Mouse (Mus musculus) liver, embryonic 11.5 days (tissue): ENCODE measurements around the gene Nktr. TPM values are rescaled to one million over a fixed set of nuclear protein-coding genes. Genes with fewer than 3 reads are reported as not detected.

Experiments used
- ATAC-seq: fragments of 200-750 bp; cut with Nextera tagmentation; replicated peaks from 2 replicates; pipeline ENCODE4 v1.8.0; 2017; ENCODE audit warnings: moderate number of reproducible peaks, mild to moderate bottlenecking, moderate TSS enrichment, moderate library complexity; ENCODE audit not compliant: low FRiP score
- DNase-seq: peaks from one replicate; pipeline ENCODE4 v3.0.0-alpha.2; 2017; ENCODE audit warnings: low spot score
- H3K27ac ChIP-seq: fragments of 300-500 bp; sonication (generic); 2 replicates; pipeline ENCODE4 v1.5.1; 2014; ENCODE audit warnings: mild to moderate bottlenecking, low read depth, low read length, control low read depth
- H3K27me3 ChIP-seq: fragments of 300-500 bp; sonication (generic); replicated peaks from 2 replicates; pipeline ENCODE4 v1.6.1; 2014; ENCODE audit warnings: low read length, mixed read lengths; ENCODE audit not compliant: control insufficient read depth, insufficient read depth
- H3K36me3 ChIP-seq: fragments of 300-500 bp; sonication (generic); 2 replicates; pipeline ENCODE4 v1.6.1; 2014; ENCODE audit warnings: mild to moderate bottlenecking, low read length, moderate library complexity, mixed read lengths; ENCODE audit not compliant: control insufficient read depth, insufficient read depth
- H3K4me1 ChIP-seq: fragments of 300-500 bp; sonication (generic); replicated peaks from 2 replicates; pipeline ENCODE4 v1.6.1; 2014; ENCODE audit warnings: low read length, mixed read lengths; ENCODE audit not compliant: control insufficient read depth, insufficient read depth
- H3K4me2 ChIP-seq: fragments of 300-500 bp; sonication (generic); 2 replicates; pipeline ENCODE4 v1.6.1; 2014; ENCODE audit warnings: mild to moderate bottlenecking, control low read depth, moderate library complexity
- H3K4me3 ChIP-seq: fragments of 300-500 bp; sonication (generic); 2 replicates; pipeline ENCODE4 v1.5.1; 2014; ENCODE audit warnings: low read depth, low read length, control low read depth
- H3K9ac ChIP-seq: fragments of 300-500 bp; sonication (generic); 2 replicates; pipeline ENCODE4 v1.6.1; 2014; ENCODE audit warnings: low read depth, low read length, control low read depth
- H3K9me3 ChIP-seq: fragments of 300-500 bp; sonication (generic); 2 replicates; pipeline ENCODE4 v1.6.1; 2016; ENCODE audit warnings: low read length, inconsistent platforms, mixed read lengths; ENCODE audit not compliant: control insufficient read depth
- WGBS: fragments of 180-500 bp; shearing (Covaris S2); extraction: QIAGEN DNeasy Blood & Tissue Kit; methylation state at CpG from one replicate; pipeline ENCODE4 v1.1.7; 2014; 5-methylcytosine and 5-hydroxymethylcytosine counted together
- polyA plus RNA-seq: library from polyadenylated mRNA; unstranded; fragments of >200 nt; fragmentation: Nextera tagmentation; extraction: Ambion mirVana; gene quantifications from 2 replicates; pipeline ENCODE4 v1.2.1, GENCODE M21; 2014

The Nktr gene
- polyA plus RNA-seq, 1 experiment from 2014 or later = 48.2 TPM

DNA sequence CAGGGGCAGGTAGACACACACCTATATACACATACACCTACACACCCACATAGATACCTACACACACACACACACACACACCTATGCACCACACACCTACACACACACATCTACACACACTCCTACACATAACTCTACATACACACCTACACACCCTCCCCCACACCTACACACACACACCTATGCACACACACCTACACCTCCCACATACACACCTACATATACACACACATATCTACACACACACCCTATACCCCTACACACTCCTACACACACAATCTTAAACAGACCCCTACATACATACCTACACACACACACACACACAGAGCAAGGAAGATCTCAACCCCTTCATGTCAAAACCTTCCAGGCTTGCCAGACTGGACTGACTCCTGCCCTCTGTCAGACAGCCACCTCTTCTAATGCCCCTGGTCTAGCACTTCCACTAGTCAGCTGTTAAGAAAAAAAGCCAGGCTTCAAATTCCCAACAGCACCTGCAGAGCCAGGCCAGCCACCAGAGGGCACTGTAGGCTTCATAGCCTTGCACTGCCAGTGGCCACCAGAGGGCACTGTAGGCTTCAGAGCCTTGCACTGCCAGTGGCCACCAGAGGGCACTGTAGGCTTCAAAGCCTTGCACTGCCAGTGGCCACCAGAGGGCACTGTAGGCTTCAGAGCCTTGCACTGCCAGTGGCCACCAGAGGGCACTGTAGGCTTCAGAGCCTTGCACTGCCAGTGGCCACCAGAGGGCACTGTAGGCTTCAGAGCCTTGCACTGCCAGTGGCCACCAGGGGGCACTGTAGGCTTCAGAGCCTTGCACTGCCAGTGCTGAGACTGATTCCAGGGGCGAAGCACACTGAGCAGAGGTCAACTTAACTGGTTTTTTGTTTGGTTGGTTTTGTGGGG, 21.6 kb upstream of the Nktr start:
- ATAC-seq = no peak; the same call in 1 of the 2 replicates
- H3K27me3 ChIP-seq = no peaks in the 10 kb centered on the region
- WGBS = 95% methylated on average over 1 of the region's 1 CpGs

DNA sequence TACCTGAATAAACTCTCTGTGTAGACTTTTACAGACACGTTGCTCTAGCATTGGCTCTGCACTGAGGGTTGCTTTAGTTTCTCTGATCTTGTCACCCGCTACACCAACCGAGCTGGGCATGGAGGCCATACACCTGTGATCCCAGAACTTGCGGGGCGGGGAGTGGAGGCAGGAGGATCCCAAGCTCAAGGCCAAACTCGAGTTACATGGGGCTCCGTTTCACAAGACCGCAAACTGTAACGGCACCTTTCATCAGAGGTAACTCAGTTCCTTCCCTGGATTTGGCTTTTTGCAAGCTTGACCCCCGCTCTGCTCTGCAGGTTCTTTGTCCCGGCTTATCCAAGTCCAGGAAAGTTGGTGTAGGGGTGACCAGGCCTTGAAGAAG, 14.7 kb upstream of the Nktr start:
- Histone ChIP-seq H3K27me3 (no peaks in the 10 kb centered on the region), H3K9ac (peak overlapping the region; percentile 68), H3K4me3 (peak overlapping the region; percentile 84), H3K36me3 (no peaks in the 10 kb centered on the region), H3K27ac (no peak overlapping the region; the same call in 1 of the 2 replicates), H3K9me3 (no peaks in the 10 kb centered on the region), H3K4me1 (peaks cover 27% of the 10 kb centered on the region), H3K4me2 (peak overlapping the region; percentile 95)
- DNase-seq (no peak), ATAC-seq (no peak)
- 41% methylated on average over 11 of the region's 11 CpGs for WGBS

More for the DNA sequence above, 21.6 kb upstream of the Nktr start:
- Histone ChIP-seq H3K9ac (no peak overlapping the region), H3K4me3 (no peak overlapping the region), H3K9me3 (no peaks in the 10 kb centered on the region), H3K4me2 (no peak overlapping the region), H3K27ac (no peak overlapping the region), H3K4me1 (no peaks in the 10 kb centered on the region), H3K36me3 (no peaks in the 10 kb centered on the region)
- DNase-seq = no peak

DNA sequence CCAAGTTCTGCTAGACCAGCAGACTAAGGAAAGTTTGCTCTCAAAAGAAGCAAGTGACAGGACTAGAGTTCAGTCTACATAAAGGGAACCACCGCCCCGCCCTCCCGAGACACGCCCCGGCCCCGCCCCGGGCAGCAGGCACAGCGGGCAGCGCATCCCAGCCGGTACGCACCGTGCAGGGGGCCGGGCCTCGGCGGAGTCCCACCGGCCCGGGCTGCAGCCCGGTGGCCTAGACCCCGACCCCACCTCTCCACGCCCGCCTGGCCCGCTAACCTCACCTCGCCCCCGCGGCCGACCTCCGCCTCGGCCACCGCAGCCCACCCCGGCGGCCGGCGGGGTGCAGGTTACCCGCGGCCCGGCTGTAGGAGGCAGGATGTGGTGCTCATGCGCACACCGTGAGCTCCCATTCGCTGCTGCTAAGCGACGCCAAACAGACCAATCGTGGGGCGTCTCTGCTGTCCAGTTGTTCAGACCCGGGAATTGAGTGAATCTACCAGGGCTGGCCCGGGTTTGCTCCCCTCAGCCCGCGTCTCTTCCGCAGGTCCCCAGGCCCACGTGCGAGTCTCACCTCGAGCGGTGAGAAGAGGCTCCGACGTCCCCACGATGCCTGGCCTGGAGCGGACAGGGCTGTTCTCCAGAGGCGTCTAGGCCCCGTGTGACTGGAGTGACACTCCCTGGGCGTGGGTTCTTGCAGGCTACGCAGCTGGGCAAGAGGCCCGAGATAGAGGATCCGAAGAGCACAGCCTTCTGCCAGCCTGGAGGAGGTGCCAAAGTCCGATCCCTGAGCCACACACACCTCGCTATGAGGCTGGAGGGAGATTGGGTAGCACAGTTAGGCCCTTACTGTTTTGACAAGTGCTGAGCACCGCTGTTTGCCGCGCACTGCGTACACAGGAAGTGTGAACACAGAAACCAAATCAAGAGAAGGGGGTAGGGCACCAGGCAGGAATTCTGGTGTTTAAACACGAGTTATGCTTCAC, 14.0 kb upstream of the Nktr start, which contains the start of gene Sec22c:
Sec22c (minus strand) TSS at position 845 of the 980 bp plus-strand sequence.
- Histone ChIP-seq H3K4me1 (peaks cover 32% of the 10 kb centered on the region), H3K4me3 (peak within 1 kb of the TSS; percentile 84), H3K27me3 (no peaks in the 10 kb centered on the region), H3K27ac (peak within 1 kb of the TSS; percentile 90), H3K36me3 (no peaks in the 10 kb centered on the region), H3K9ac (peak within 1 kb of the TSS; percentile 78), H3K9me3 (no peaks in the 10 kb centered on the region), H3K4me2 (peak within 1 kb of the TSS; percentile 95)
- ATAC-seq (peak; percentile 96), DNase-seq (peak; percentile 91)
- WGBS = 1% methylated on average over 62 of the region's 69 CpGs

DNA sequence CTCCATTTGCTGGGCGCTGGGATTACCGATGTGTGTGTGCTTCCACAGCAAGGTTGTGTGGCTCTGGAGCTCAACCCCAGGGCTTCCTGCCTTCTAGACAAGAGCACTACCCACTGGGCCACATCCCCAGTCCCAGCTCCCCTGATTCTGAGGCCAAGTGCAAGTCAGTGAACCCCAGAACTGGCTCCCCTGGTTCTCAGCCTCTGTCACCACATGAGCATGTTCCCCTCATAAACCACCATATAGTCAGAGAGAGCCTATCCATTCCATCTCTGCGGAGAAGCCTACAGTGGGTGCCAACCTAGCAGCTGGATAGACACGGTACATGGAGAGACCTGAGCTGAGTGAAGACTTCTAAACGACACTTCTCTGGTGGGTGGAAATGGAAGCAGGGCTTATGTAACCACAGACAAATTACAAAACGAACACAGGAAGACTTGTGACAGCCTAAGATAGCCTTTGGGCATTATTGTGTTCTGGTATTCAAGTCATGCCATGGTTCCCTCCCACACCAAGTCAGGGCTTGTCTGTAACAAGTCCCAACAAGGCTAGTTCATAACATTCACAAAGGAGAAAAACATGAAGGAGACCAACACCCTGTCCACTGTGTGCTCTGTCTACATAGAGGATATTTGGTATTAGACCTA, 12.8 kb upstream of the Nktr start:
- DNase-seq = no peak
- Histone ChIP-seq H3K4me2 (peak overlapping the region; percentile 95), H3K4me3 (no peak overlapping the region), H3K27me3 (no peaks in the 10 kb centered on the region), H3K4me1 (peaks cover 33% of the 10 kb centered on the region), H3K9me3 (no peaks in the 10 kb centered on the region), H3K27ac (0 out of 2 replicates have a peak overlapping the region, but pooled peaks have one; percentile 90), H3K9ac (peak overlapping the region; percentile 78; the same call in 1 of the 2 replicates), H3K36me3 (no peaks in the 10 kb centered on the region)
- no peak for ATAC-seq
- WGBS = 74% methylated on average over 6 of the region's 6 CpGs

DNA sequence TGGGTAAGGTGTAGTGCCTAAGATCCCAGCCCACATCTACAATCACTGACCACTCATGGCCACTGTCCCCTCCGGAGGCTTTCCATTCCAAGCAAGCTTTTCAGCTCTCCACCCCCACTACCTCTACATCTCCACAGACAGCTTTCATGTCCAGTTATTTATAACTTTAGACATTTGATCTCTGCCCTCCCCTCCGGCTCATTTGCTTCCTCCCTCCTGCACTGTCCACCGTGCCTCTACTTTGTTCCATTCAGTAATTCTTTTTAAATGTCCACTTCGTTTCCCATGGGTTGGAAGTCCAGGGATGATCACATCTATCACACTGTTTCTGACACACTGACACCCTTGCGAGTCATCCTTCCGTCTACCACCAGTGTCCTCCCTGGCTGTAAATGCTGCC, 11.2 kb upstream of the Nktr start:
- no peak overlapping the region for H3K4me2 ChIP-seq
- no peaks in the 10 kb centered on the region for H3K9me3 ChIP-seq
- H3K27ac ChIP-seq = no peak overlapping the region
- no peak overlapping the region for H3K4me3 ChIP-seq
- DNase-seq (no peak), ATAC-seq (no peak)
- 56% methylated on average over 6 of the region's 6 CpGs for WGBS
- H3K36me3 ChIP-seq = no peaks in the 10 kb centered on the region
- no peak overlapping the region for H3K9ac ChIP-seq
- H3K4me1 ChIP-seq = peaks cover 40% of the 10 kb centered on the region
- H3K27me3 ChIP-seq = no peaks in the 10 kb centered on the region

DNA sequence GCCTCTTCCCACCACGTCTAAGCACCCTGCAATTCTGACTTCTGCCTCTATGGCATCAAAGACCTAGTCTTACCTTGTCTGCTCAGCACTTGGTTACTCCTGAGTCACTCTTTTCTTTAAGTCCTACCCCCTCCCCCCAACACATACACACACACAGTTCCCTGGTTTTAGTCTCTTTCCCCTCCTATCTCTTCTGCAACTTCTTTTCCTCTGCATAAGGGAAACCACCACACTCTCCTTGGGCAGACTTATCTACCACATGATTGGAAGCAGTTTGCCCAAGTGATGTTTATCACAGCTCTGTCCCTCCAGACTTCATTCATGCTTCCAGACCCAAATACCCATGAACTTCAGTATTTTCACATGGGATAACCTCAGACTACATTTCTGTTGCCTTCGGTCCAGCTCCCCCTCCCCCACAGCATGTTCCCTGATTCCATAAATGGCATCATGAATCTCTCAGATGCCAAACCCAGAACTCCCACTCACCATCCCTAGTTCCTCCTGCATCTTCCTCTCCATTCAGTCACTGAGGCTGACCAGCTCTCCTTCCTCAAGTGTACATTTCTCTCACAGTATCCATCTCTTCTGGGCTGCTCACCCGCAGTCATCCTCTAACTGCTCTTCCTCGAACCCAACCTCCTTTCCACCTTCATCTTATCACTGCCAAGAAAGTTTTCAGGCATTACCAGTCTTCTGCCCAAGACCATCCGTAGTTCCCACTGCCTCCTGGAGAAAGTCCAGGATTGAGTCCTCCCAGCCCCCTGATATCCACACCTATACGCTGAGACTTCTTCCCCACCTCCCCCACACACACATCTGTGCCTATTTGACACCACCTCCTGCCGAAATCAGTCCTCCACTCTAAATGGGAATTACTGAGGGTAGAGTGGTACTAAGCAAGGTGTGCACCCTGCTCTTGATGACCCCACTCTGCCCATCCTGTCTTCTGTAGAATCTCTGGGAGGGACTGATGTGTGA, 10.2 kb upstream of the Nktr start:
- Histone ChIP-seq H3K9ac (no peak overlapping the region), H3K27ac (no peak overlapping the region), H3K4me1 (peaks cover 40% of the 10 kb centered on the region), H3K36me3 (peaks cover 2% of the 10 kb centered on the region; the same call in 1 of the 2 replicates), H3K9me3 (no peaks in the 10 kb centered on the region), H3K4me3 (no peak overlapping the region), H3K27me3 (no peaks in the 10 kb centered on the region), H3K4me2 (no peak overlapping the region)
- 57% methylated on average over 7 of the region's 7 CpGs for WGBS
- DNase-seq = no peak
- no peak for ATAC-seq

DNA sequence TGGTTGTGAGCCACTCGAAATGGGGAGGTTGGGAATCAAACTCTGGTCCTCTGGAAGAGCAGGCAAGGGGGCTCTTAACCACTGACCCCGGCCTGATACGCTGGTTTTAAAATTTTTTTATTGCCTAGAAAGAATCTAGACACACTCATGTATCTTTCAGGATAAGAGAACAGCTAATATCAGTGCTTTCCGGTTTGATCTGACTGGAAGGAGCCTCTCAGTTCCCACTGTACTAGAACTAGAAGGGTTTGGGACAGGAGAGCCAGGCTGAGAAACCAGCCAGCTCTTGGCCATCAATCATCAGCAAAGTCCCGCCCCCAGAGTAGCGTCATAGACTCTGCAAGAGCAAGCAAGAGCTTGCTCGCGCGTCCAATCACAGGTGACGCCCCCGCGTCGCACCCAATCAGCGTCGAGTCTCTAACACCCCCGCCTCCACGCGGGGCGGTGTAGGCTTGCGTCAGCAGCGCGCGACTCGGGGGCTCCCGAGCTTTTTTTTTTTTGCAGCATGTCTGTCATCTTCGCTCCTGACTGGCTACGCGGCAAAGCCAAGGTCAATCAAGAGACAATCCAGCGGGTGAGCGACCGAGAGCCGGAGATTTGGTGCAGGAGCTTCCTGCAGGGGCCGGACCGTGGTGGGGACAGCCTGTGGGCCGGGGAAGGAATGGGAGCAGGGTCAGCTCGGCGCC, 8.9 kb upstream of the Nktr start, which contains the start of gene Ss18l2:
Ss18l2 (plus strand) TSS at position 432 of the 686 bp plus-strand sequence.
- ATAC-seq (peak; percentile 96), DNase-seq (peak; percentile 98)
- H3K9me3 ChIP-seq = no peaks in the 10 kb centered on the region
- no peaks in the 10 kb centered on the region for H3K27me3 ChIP-seq
- peak within 1 kb of the TSS; percentile 95 for H3K9ac ChIP-seq
- H3K4me1 ChIP-seq = peaks cover 34% of the 10 kb centered on the region
- peaks cover 2% of the 10 kb centered on the region; the same call in 1 of the 2 replicates for H3K36me3 ChIP-seq
- 5% methylated on average over 37 of the region's 37 CpGs for WGBS
- H3K4me3 ChIP-seq = peak within 1 kb of the TSS; percentile 97
- H3K4me2 ChIP-seq = peak within 1 kb of the TSS; percentile 94
- peak within 1 kb of the TSS; percentile 93 for H3K27ac ChIP-seq
